Mouse (Mus musculus) liver, adult 2 months (tissue): ENCODE data around the gene Nme6.

Source experiments
- CTCF ChIP-seq: fragments of 200-500 bp; IDR thresholded peaks from 2 replicates; pipeline ENCODE4 v1.5.1; 2011; ENCODE audit warnings: low read depth, low read length, control low read depth
- POLR2A ChIP-seq: fragments of 200-500 bp; IDR thresholded peaks from 2 replicates; pipeline ENCODE4 v1.6.1; 2011; ENCODE audit warnings: low read length, control low read depth; ENCODE audit not compliant: insufficient read depth; ENCODE audit errors: extremely low read depth

DNA sequence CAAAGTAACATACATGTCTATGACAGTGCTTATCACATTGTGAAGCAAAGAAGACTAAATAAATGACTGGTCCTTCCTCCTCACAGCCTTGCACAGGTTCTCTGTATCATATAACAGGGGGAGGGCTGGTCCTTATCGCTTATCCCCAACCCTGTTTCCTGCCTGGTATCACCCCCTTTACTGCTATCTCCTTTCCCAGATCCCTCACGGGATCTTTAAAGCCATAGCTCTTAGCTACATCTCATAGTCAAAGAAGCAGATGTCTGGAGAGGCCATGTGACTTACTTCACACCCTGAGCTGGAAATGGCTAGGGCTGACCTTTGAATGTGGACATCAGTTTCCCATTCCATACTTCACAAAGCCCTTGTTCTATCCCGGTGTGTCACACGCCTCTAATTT lies 6.8 kb upstream of the Nme6 start:
- TF ChIP-seq CTCF: no peak
- no peak for TF ChIP-seq POLR2A
